Mouse (Mus musculus): Measurements from ENCODE around the gene Eif1. TPM values are rescaled to one million over a fixed set of nuclear protein-coding genes. Genes with fewer than 3 reads are reported as not detected.
"Not testable (repeated sequence)": the region's sequence is repeated elsewhere in the genome, so short reads cannot be mapped to it uniquely, and the experiment has no call there.

The Eif1 gene
- total RNA-seq, 2 experiments from 2014 or later, result 886 to 904 TPM

DNA sequence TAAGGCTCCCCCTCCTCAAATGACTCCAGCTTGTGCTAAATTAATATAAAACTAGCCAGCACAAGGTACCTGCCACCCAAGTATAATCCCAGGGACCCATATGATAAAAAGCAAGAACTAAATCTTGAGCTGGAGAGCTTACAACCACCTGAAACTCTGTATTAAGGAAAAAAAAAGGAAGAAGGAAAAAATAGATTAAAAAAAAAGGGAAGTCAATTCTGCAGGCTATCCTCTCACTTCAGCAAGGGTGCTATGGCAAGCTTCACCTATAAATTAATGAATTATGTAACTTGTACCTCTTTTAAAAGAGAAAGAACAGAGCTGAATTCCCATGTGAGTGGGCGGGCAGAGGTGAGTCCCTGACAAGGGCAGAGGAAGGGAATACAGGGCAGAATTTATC, 8.0 kb upstream of the Eif1 start:
- DNase-seq (ENCODE audit: low spot score in 2 of 2), result no peak

DNA sequence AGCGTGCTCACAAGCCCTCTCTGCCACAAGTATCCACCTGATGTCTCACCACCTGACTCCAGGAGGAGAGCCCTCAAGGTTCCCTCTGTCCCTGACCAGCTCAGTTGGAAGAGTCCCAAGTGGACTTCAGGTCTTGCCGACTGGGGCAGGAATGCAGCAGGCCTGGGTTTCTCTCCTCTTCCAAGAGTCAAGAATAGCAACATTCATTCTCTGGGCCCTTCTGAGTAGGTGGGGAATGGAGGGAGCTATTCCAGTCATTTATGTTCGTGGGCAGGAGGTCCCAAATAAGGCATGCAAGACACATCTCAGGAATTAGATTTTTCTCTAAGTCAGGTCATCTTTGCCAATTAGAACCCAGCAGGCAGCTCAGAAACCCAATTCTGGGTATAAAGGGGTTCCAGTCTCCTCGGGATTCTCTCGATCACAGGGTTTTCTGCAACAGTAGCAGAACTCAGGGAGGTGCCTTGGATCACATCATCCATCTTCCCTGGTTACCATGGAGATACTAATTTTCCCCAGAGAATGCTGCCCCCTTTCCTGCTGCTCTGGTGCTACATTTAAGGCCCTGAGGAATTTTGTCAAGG, 7.5 kb upstream of the Eif1 start:
- no peak for DNase-seq (ENCODE audit: low spot score in 2 of 2)

- DNase-seq (ENCODE audit: low spot score in 2 of 2), result no peak
Observed at GRCm38 (mm10) chr11:100313424-100313823, 6.3 kb upstream of the Eif1 start.

- DNase-seq (ENCODE audit: low spot score in 2 of 2), result no peak
Observed at GRCm38 (mm10) chr11:100315439-100315838, 4.2 kb upstream of the Eif1 start.

DNA sequence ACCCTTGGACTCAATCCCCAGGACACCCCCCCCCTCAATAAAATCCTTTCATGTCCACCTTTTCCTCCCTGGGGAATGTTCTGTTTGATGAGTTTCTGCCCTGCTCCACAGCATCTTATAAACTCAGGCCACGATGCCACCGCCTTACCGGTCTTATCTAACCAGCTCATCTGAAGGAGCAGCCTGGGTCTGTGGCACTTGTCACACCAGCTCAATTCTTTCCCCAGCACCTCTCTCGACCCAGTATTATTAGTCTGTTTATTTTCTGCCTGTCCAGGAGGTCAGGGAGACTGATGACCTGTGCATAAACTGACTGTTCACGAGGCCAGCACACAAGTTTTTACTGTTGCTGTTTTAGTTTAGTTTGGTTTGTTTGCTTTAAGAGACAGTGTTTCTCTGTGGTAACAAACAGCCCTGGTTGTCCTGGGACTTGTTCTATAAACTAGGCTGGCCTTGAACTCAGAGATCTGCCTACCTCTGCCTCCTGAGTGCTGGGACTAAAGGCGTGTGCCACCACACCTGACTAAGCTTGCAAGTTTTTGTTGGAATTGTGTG, 1.8 kb upstream of the Eif1 start:
- DNase-seq (ENCODE audit: low spot score in 2 of 2), result no peak

GRCm38 (mm10) chr11:100318529-100319451, 895 bp upstream of the Eif1 start:
- DNase-seq (ENCODE audit: low spot score in 2 of 2), result no peak

- DNase-seq (ENCODE audit: low spot score in 2 of 2), result peak; percentile 79 to 94
Observed at GRCm38 (mm10) chr11:100320172-100320630, 516 bp downstream of the Eif1 start.

DNA sequence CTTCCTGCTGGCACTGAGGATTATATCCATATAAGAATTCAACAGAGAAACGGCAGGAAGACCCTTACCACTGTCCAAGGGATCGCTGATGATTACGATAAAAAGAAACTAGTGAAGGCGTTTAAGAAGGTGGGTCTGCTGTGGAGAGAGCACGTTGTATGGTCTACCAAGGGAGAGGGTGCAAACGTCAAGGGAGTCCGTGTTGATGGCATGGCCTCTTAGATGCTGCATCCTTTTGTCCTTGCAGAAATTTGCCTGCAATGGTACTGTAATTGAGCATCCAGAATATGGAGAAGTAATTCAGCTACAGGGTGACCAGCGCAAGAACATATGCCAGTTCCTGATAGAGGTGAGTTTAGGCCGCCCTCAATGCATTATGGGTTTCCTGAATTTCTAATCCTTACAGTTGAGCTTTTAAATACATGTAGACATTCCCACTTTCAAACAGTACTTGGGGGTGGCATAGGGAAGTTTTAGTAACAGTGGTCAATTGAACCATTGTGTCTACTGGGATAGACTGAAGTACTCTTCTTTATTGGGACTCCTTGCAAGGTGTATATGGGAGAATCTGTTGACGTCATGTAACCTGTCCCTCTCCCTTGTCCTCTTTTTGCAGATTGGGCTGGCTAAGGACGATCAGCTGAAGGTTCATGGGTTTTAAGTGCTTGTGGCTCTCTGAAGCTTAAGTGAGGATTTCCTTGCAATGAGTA, 1.2 kb downstream of the Eif1 start:
- DNase-seq (ENCODE audit: low spot score in 2 of 2), result not testable (repeated sequence)

GRCm38 (mm10) chr11:100321479-100322305, 2.0 kb downstream of the Eif1 start:
- not testable (repeated sequence) for DNase-seq (ENCODE audit: low spot score in 2 of 2)

DNA sequence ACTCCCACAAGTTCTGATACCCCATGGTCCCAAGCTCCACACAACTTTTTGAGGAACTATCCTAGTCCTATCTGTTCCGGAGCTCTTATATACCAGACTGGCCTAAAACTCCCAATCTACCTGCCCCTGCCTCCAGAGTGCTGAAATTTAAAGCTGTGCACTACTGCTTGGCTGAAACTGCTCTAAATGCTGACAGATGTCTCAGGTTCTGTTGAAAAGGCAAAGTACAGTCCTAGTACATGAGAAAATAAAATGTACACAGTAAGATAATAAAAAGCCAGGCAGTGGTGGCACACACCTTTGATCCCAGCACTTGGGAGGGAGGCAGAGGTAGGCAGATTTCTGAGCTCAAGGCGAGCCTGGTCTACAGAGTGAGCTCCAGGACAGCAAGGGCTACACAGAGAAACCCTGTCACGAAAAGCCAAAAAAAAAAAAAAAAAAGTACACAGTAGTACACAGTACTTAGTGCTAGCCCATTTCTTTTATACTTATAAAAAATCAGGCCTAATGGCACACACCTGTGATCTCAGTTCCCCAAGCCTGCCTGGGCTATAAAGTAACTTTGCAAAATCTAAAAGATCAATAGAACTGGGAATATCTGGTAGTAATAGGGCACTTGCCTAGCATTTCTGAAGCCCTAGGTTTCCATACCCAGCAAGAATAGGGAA, 3.0 kb downstream of the Eif1 start:
- no peak for DNase-seq (ENCODE audit: low spot score in 2 of 2)

- DNase-seq (ENCODE audit: low spot score in 2 of 2), result peak in 1 of 2 experiments; percentile 40
Observed at GRCm38 (mm10) chr11:100323578-100323977, 3.9 kb downstream of the Eif1 start.

- no peak for DNase-seq (ENCODE audit: low spot score in 2 of 2)
Observed at GRCm38 (mm10) chr11:100325062-100325629, 5.5 kb downstream of the Eif1 start.

DNA sequence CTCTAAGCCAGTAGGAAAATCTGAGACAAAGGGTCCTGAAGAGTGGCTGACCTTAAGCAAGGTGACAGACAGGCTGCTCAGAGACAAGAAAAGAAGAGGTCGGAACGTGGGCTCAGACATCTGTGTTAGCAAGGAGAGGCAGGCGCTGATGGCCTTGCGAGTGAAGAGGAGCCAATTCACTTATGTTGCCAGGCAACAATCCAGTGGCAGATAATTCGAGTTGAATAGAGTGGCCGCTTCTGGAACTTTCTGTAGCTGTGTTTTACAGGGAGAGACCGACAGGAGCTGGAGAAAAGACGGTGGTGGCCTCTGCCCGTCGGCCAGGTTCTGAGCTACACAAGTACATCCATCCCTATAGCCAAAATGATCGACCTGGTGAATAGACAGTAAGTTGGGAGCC, 7.6 kb downstream of the Eif1 start:
- no peak for DNase-seq (ENCODE audit: low spot score in 2 of 2)

GRCm38 (mm10) chr11:100327761-100328160, 8.1 kb downstream of the Eif1 start:
- DNase-seq (ENCODE audit: low spot score in 2 of 2), result no peak

- DNase-seq (ENCODE audit: low spot score in 2 of 2), result no peak
Observed at GRCm38 (mm10) chr11:100330235-100330634, 10.6 kb downstream of the Eif1 start.

GRCm38 (mm10) chr11:100330816-100331375, 11.2 kb downstream of the Eif1 start:
- not testable (repeated sequence) for DNase-seq (ENCODE audit: low spot score in 2 of 2)

GRCm38 (mm10) chr11:100332766-100333515, 13.3 kb downstream of the Eif1 start:
- DNase-seq (ENCODE audit: low spot score in 2 of 2), result no peak

GRCm38 (mm10) chr11:100333944-100334457, 14.3 kb downstream of the Eif1 start, which contains the start of gene Gast:
Gast (plus strand) TSS chr11:100334407.
- no peak for DNase-seq (ENCODE audit: low spot score in 2 of 2)
